ENCODE assay signal across 16 mouse cellular contexts in genomic region chr6:34622865-34623264, GRCm38 (mm10). TPM values are rescaled to one million over a fixed set of nuclear protein-coding genes. Genes with fewer than 3 reads are reported as not detected.
A peak's percentile ranks its signal among the peaks of the same experiment; 100 is the strongest.
DNase-seq lines count a peak whose midpoint lies in the region; ATAC-seq and TF ChIP-seq lines count a peak whose summit lies in the region.
"Had no signal": no experiment of that assay in that cellular context is flagged by ENCODE, and none has a peak within 500 bp of the region (broad histone marks: within the 10 kb centered on the region; RNA-seq: fewer than 3 reads in every experiment).

No protein-coding gene starts in this region.

- H3K27ac ChIP-seq in gastrocnemius, adult 2 months = peak overlapping the region; percentile 21
- peak overlapping the region; percentile 23; the same call in 1 of the 2 replicates for H3K27ac ChIP-seq in hindbrain, embryonic 12.5 days
- H3K27ac ChIP-seq in hindbrain, embryonic 14.5 days = no peak overlapping the region
- H3K27ac ChIP-seq in lung, embryonic 15.5 days = peak overlapping the region; percentile 62
- H3K27ac ChIP-seq in limb, embryonic 13.5 days = peak overlapping the region; percentile 52
- no peak overlapping the region for H3K27ac ChIP-seq in midbrain, embryonic 13.5 days
- H3K27ac ChIP-seq: forebrain, embryonic 10.5 days had no signal

- 0 out of 2 replicates have a peak, but pooled peaks cover 4% of the 10 kb centered on the region for H3K4me1 ChIP-seq in hindbrain, embryonic 12.5 days
- no peaks in the 10 kb centered on the region for H3K4me1 ChIP-seq in hindbrain, embryonic 14.5 days (replicated peaks; ENCODE audit: control insufficient read depth, insufficient read depth, low read length)
- H3K4me1 ChIP-seq in lung, embryonic 15.5 days = peaks cover 36% of the 10 kb centered on the region
- H3K4me1 ChIP-seq in limb, embryonic 13.5 days = peaks cover 16% of the 10 kb centered on the region; the same call in 1 of the 2 replicates
- H3K4me1 ChIP-seq in midbrain, embryonic 13.5 days (replicated peaks) = no peaks in the 10 kb centered on the region

- no peak overlapping the region for H3K4me2 ChIP-seq in hindbrain, embryonic 12.5 days (replicated peaks)
- H3K4me2 ChIP-seq in hindbrain, embryonic 14.5 days (replicated peaks) = no peak overlapping the region
- no peak overlapping the region for H3K4me2 ChIP-seq in lung, embryonic 15.5 days
- no peak overlapping the region for H3K4me2 ChIP-seq in limb, embryonic 13.5 days (replicated peaks)
- no peak overlapping the region for H3K4me2 ChIP-seq in midbrain, embryonic 13.5 days (replicated peaks)
- H3K4me2 ChIP-seq: midbrain, embryonic 11.5 days had no signal

- no peak overlapping the region for H3K4me3 ChIP-seq in gastrocnemius, adult 2 months
- no peak overlapping the region for H3K4me3 ChIP-seq in hindbrain, embryonic 12.5 days
- no peak overlapping the region for H3K4me3 ChIP-seq in hindbrain, embryonic 14.5 days (replicated peaks; ENCODE audit: low read length)
- no peak overlapping the region for H3K4me3 ChIP-seq in lung, embryonic 15.5 days
- no peak overlapping the region for H3K4me3 ChIP-seq in limb, embryonic 13.5 days
- no peak overlapping the region for H3K4me3 ChIP-seq in midbrain, embryonic 13.5 days (replicated peaks)
- H3K4me3 ChIP-seq: forebrain, embryonic 10.5 days; myocyte had no signal

- H3K9me3 ChIP-seq in hindbrain, embryonic 12.5 days (replicated peaks) = no peaks in the 10 kb centered on the region
- H3K9me3 ChIP-seq in hindbrain, embryonic 14.5 days (ENCODE audit: control insufficient read depth, low read length) = no peaks in the 10 kb centered on the region
- H3K9me3 ChIP-seq in lung, embryonic 15.5 days = no peaks in the 10 kb centered on the region
- no peaks in the 10 kb centered on the region for H3K9me3 ChIP-seq in limb, embryonic 13.5 days
- H3K9me3 ChIP-seq in midbrain, embryonic 13.5 days = no peaks in the 10 kb centered on the region
- H3K9me3 ChIP-seq: forebrain, embryonic 10.5 days had no signal

- DNase-seq in gastrocnemius, adult 2 months = no peak
- DNase-seq in gastrocnemius, adult 18-20 months (ENCODE audit: low spot score) = no peak
- DNase-seq in hindbrain, embryonic 14.5 days (ENCODE audit: low spot score) = no peak
- DNase-seq in lung, adult 18-20 months = no peak
- DNase-seq: cerebellum, adult 11-12 months; right cerebral cortex, adult 18-20 months; spleen, adult 18-20 months had no signal

- no peak for ATAC-seq in hindbrain, embryonic 12.5 days (ENCODE audit: low FRiP score)
- ATAC-seq in hindbrain, embryonic 14.5 days (ENCODE audit: low FRiP score) = no peak
- no peak for ATAC-seq in lung, embryonic 15.5 days (ENCODE audit: borderline replicate concordance, extremely low read depth, low FRiP score, low TSS enrichment)
- ATAC-seq in limb, embryonic 13.5 days (ENCODE audit: low FRiP score, low read depth) = no peak
- no peak for ATAC-seq in midbrain, embryonic 13.5 days
- ATAC-seq: lung, postnatal 0 days; Patski had no signal

- intact Hi-C loops in gastrocnemius, adult 2 months (cut with DNase I) = no loop called here

- no peak overlapping the region for H3K9ac ChIP-seq in hindbrain, embryonic 12.5 days
- H3K9ac ChIP-seq in hindbrain, embryonic 14.5 days = no peak overlapping the region
- no peak overlapping the region for H3K9ac ChIP-seq in lung, embryonic 15.5 days
- no peak overlapping the region for H3K9ac ChIP-seq in limb, embryonic 13.5 days
- H3K9ac ChIP-seq in midbrain, embryonic 13.5 days (replicated peaks) = no peak overlapping the region

- WGBS in hindbrain, embryonic 12.5 days = 77% methylated on average over 6 of the region's 6 CpGs
- WGBS in hindbrain, embryonic 14.5 days = 88% methylated on average over 6 of the region's 6 CpGs
- 59% methylated on average over 6 of the region's 6 CpGs for WGBS in lung, embryonic 15.5 days
- 59% methylated on average over 6 of the region's 6 CpGs for WGBS in limb, embryonic 13.5 days
- WGBS in midbrain, embryonic 13.5 days = 61% methylated on average over 6 of the region's 6 CpGs

- no peaks in the 10 kb centered on the region for H3K27me3 ChIP-seq in hindbrain, embryonic 12.5 days
- no peaks in the 10 kb centered on the region for H3K27me3 ChIP-seq in hindbrain, embryonic 14.5 days (ENCODE audit: control insufficient read depth, insufficient read depth, low read length)
- no peaks in the 10 kb centered on the region for H3K27me3 ChIP-seq in lung, embryonic 15.5 days
- H3K27me3 ChIP-seq in limb, embryonic 13.5 days = no peaks in the 10 kb centered on the region
- no peaks in the 10 kb centered on the region for H3K27me3 ChIP-seq in midbrain, embryonic 13.5 days
- H3K27me3 ChIP-seq: Patski had no signal

- H3K36me3 ChIP-seq in hindbrain, embryonic 12.5 days = no peaks in the 10 kb centered on the region
- H3K36me3 ChIP-seq in hindbrain, embryonic 14.5 days (replicated peaks; ENCODE audit: control insufficient read depth, insufficient read depth) = no peaks in the 10 kb centered on the region
- no peaks in the 10 kb centered on the region for H3K36me3 ChIP-seq in lung, embryonic 15.5 days
- no peaks in the 10 kb centered on the region for H3K36me3 ChIP-seq in limb, embryonic 13.5 days
- no peaks in the 10 kb centered on the region for H3K36me3 ChIP-seq in midbrain, embryonic 13.5 days
- H3K36me3 ChIP-seq: forebrain, embryonic 10.5 days had no signal

- TF ChIP-seq CTCF in gastrocnemius, adult 2 months (IDR thresholded peaks at IDR 0.05) = no peak

RNA-seq across cellular contexts. Expression of gene Cald1, which starts 24.6 kb away (rescaled TPM):
- total RNA-seq in gastrocnemius, adult 2 months (2021) = 10 to 100 TPM; 23.9 to 39.9 TPM
- total RNA-seq in gastrocnemius, adult 18-20 months (2021) = 10 to 100 TPM; 23.3 to 35.0 TPM
- polyA plus RNA-seq in hindbrain, embryonic 12.5 days (2016; fragmentation: Nextera tagmentation; extraction: Ambion mirVana) = 175 and 198 TPM in 2 replicates
- polyA plus RNA-seq in hindbrain, embryonic 14.5 days (2014; fragmentation: Nextera tagmentation; extraction: Ambion mirVana) = 52.4 and 55.0 TPM in 2 replicates
- 292 and 299 TPM in 2 replicates for polyA plus RNA-seq in lung, embryonic 15.5 days (2015; fragmentation: Nextera tagmentation; extraction: Ambion mirVana)
- 326 and 328 TPM in 2 replicates for polyA plus RNA-seq in limb, embryonic 13.5 days (2015; fragmentation: Nextera tagmentation; extraction: Ambion mirVana)
- polyA plus RNA-seq in midbrain, embryonic 13.5 days (2015; fragmentation: Nextera tagmentation; extraction: Ambion mirVana) = 78.9 and 83.7 TPM in 2 replicates

Comparison
In these comparisons a context has a peak if more than half of its experiments do, and no peak if none do; other contexts are left out.
1. H3K27ac ChIP-seq: peak in gastrocnemius, adult 2 months (single experiment), hindbrain, embryonic 12.5 days (single experiment), lung, embryonic 15.5 days (single experiment) and limb, embryonic 13.5 days (single experiment); none in hindbrain, embryonic 14.5 days (single experiment) and midbrain, embryonic 13.5 days (single experiment).